Mouse (Mus musculus) heart, postnatal 10 days (tissue): ENCODE data around the gene Erg. TPM values are rescaled to one million over a fixed set of nuclear protein-coding genes. Genes with fewer than 3 reads are reported as not detected.

Source experiments
- DNase-seq, 2 experiments: peaks; one replicate each; pipeline ENCODE4 v3.0.0; 2021
- intact Hi-C: fragments of 180-260 bp; cut with DNase I; formaldehyde crosslinking; loops from one replicate; pipeline ENCODE4 v1.15.1; 2025
- total RNA-seq, 2 experiments: library from RNA; stranded (reverse); gene quantifications; 2 replicates each; pipeline ENCODE4 v1.2.3; 2021

Gene Erg
- 10 to 100 TPM; 49.6 to 54.5 TPM for total RNA-seq

DNA sequence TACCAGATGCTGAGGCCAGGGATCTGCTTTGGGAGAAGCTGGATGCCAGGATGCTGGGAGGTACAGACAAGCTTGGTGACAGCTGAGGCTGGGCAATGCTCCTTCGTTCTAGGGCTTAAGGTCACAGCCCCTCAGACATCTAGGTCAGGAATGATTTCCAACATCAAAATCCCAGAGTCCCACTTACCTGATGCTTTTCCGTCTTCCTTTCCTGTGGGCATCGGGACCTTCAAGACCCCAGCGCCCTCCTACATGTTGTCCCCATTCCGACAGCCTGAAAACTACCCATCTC is at the start of gene Erg:
Erg (minus strand) TSS at position 283 of the 292 bp plus-strand sequence.
- DNase-seq, result no peak
- intact Hi-C loops, result no loop called here

DNA sequence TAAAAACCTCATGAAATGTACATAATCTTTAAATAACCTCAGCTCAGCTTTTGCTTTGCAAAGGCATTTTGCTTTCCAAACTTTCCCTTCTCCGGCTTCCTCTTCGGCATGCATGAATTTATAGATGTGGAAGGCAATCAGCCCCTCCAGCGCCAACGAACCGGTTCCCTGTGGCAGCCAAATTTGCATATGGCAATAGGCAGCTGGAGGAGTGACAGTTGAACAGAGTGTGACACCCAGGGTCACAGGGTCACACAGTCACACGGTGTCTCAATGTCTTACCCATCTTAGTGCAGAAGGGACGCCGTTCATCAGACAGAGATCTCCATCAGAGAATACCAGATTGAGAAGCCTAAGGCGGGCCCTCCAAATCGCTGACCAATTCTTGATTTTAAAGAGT is 45.4 kb upstream of the Erg start:
- intact Hi-C loops, result no loop called here
- no peak for DNase-seq

DNA sequence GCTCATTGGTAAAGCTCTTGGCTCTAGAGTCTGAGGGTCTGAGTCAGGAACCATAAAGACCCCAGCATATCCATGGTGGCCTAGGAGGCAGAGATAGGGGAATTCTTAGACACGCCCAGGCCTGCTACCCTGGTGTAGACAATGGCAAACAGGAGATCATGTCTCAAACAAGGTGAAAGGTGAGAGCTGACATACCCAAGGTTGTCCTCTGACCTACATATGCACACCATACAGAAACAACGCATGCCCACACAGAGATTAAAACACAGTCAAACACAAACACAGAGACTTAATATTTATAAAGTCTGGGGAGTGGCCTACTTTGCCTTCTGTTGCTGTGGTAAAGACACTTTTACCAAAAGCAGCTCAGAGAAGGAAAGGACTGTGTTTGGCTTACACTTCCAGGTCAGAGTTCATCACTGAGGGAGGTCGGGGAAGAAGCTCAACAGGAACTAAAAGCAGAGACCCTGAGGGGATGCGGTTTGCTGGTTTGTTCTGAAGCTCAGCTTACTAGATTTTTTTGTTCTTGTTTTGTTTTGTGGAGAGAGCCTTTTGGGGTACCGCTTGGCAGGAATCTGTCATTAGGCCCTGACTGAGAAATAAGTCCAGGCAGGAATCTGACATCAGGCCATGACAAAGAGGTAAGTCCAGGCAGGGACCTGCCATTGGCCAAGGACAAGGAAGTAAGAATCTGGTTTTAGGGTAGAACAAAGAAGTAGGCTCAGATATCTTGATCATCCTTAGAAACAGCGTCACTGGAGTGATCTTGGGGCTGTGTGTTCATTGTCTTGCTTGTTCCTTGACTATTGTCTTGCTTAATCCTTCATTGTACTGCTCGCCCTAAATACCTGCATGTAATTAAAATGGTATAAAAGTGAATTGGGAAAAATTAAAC is 37.7 kb upstream of the Erg start:
- no peak for DNase-seq
- intact Hi-C loops, result no loop called here

DNA sequence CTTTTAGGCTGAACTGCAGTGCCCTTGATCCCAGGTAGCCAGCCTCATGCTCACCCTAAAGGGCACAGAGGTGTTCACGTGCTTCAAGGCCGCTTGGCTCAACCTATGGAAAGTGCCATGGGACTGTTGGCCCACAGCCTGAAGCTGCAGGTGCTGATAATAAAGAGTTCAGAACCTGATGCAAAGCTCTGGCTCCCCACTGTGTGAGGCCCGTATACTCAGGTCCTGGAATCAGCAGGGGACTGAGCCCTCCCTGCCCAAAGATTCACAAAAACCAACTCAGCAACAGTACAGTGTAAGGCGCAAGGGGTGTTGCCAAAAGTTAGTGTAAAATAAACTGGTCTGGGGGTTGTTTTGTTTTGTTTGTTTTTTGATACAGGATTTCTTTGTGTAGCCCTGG is 36.7 kb upstream of the Erg start:
- intact Hi-C loops, result no loop called here

DNA sequence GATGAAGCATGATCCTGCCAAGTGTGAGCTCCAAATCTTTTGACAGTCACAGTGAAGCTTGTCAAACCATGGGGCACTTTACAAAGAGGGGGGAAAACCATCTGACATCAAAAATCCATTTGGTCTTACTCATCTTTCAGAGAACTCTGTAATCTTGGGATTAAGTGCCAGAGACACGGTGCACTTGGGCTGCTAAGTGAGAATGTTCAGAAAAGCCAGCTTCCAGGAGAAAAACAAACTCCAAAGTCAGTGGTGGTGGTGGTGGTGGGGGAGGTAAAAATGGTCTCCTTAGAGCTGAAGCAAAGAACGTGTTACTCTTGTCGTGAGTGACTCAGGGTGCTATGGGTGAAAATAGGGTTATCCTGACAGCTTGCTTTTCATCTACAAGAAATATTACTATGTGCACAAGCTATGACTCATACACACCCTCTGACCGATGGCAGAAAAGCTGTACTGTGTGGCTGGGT is 33.5 kb upstream of the Erg start:
- DNase-seq, result no peak
- intact Hi-C loops, result no loop called here

More for the DNA sequence above, 36.7 kb upstream of the Erg start:
- no peak for DNase-seq

DNA sequence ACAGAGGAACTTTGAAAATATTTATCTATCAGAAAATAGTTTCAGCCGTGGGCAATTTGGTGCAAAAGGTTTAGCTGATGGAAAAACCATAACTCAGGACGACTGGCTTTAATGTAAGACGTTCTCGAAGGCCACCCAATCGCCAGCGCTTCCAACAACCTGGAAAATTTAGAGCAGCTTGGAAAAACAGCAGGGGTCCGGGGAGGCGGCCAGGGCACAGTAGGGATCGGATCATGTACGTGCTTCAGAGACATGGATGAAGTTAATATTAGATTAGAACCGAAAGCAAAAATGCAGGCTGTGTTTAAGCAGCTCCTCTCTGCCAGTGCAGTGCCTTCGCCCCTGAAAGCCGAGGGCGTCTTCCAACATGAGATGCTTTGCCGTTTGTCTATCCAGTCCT is 31.8 kb upstream of the Erg start:
- intact Hi-C loops, result no loop called here

DNA sequence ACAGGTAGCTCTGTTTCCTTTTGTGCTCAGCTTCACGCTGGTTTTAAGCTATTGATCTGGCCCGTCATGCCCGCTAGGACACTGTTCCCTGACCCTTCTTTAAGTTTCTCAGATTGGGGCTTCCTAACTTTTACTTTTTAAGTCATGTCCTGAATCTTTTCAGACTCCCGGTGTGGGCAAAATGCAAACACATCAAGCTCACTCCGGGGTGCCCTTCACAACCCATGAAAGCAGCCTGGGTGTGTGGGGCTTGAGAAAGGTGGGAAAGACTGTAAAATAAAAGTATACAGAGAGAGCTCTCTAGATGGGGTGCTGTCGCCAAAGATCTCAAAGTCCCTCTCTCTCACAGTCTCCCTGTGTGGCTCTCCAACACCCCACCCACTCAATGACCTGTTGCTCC is 31.3 kb upstream of the Erg start:
- intact Hi-C loops, result no loop called here

More for the DNA sequence above, 31.8 kb upstream of the Erg start:
- no peak for DNase-seq

GRCm38 (mm10) chr16:95615579-95615978 is 29.2 kb upstream of the Erg start:
- peak; percentile 15 to 31 for DNase-seq

More for the DNA sequence above, 31.3 kb upstream of the Erg start:
- no peak for DNase-seq

GRCm38 (mm10) chr16:95614482-95614881 is 28.1 kb upstream of the Erg start:
- intact Hi-C loops, result no loop called here
- DNase-seq, result no peak

More at GRCm38 (mm10) chr16:95615579-95615978, 29.2 kb upstream of the Erg start:
- intact Hi-C loops, result no loop called here

- intact Hi-C loops, result no loop called here
- no peak for DNase-seq
Measured at GRCm38 (mm10) chr16:95611982-95612746, 25.8 kb upstream of the Erg start.

DNA sequence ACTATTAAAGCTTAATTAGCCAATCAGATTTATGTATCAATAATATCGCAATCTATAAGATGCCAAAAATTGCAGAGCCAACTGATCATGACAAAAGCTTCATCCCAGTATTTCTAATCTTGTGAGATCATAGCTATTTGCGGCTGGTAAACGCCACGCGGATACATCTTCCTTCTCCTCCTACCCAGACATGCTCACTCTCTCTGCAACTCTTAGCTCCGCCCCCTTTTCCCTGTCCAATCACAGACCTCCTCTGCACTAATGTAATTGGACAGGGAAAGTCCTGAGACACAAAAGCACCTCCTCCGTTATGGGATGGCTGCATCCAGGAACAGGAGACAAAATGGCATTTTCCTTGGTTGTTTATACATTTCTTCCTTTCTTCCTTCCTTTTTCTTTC is 22.2 kb upstream of the Erg start:
- intact Hi-C loops, result no loop called here

GRCm38 (mm10) chr16:95605304-95605703 is 18.9 kb upstream of the Erg start:
- peak; percentile 78 to 85 for DNase-seq
- intact Hi-C loops, result loop anchor here (2.0 kb wide), 1 partner anchor 359 kb away; no protein-coding TSS in a partner anchor

More for the DNA sequence above, 22.2 kb upstream of the Erg start:
- no peak for DNase-seq

DNA sequence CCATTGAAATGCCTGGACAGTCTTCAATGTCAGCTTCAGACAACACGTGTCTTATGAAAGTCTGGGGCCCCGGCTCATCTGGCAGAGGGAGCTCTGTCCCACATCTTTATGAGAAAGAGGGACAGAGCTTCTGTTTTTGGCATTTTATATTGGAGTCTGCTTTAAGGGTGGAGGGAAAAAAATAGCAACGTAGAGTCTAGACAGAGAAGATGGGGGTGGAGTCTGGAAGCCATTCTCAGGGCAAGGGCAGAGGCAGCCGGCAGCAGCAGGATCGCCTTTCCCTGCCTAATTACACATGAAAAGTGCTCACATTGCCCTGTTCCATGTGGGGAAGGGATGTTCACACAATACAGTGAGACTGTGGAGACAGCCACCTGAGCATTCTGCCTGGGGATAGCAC is 16.1 kb upstream of the Erg start:
- no peak for DNase-seq
- intact Hi-C loops, result no loop called here

DNA sequence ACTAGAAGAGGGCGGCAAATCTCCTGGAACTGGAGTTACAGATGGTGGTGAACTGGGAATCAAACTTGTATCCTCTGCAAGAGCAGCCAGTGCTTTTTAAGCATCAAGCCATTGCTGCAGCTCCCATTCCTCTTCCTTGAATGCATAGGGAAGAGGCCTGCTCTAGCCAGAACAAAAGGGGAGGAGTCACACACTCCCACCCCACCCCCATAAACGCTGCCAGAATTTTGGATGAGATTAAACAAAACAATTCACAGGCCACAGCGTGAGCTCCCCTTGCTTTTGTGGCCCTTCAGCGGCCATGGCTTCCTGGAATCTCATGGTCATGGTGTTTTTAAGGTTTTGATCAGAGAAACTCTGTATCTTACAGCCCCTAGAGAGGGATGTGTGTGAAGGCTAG is 15.4 kb upstream of the Erg start:
- intact Hi-C loops, result no loop called here

DNA sequence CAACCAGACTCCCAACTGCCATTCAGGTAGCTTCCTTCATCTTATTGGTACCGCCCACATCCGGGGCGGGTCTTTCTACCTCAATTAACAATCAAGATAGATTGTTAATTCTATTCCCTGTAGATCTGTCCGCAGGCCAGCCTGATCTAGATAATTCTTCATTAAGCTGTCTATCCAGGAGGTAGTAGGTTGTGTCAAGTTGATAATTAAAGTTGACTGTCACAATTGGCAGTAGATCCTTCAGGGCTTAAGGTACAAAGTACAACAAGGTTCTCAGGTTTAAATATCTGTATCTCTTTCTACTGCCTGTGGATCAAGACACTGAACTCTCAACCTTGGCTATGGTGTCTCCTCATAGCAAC is 14.8 kb upstream of the Erg start:
- DNase-seq, result no peak
- intact Hi-C loops, result no loop called here

More for the DNA sequence above, 15.4 kb upstream of the Erg start:
- DNase-seq, result no peak

DNA sequence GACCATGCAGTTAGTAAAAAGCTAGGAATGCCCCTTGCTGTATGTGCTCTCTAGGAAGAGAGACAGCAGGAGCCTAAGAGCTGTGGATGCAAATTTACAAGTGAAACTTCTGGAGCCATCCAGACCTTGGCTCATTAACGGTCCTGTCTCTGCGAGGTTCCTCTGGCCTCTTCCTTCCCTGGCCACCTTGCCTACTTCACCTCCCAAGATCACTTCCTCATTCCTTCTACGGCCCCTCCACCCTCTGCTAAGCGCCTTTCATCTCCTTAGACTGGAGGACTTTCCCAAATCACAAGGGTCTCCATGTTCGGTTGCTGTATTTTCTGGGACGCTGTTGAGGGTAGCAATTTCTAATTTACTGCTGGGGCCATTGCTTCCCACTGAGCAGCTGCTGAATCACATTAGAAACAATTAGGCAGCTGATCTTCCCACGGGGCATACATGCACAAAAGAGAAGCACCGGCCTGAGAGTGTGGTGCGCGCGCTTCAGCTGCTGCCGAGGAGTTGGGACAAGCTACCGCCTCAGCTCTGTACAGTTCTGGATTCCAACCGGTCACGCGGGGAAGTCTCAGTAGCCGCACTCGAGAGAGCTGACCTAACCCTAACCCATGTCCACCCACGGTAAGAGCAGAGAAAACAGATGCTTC is 14.3 kb upstream of the Erg start:
- DNase-seq, result no peak
- intact Hi-C loops, result no loop called here

GRCm38 (mm10) chr16:95598930-95599329 is 12.5 kb upstream of the Erg start:
- intact Hi-C loops, result no loop called here
- no peak for DNase-seq

- no peak for DNase-seq
- intact Hi-C loops, result no loop called here
Measured at GRCm38 (mm10) chr16:95597578-95597951, 11.2 kb upstream of the Erg start.

DNA sequence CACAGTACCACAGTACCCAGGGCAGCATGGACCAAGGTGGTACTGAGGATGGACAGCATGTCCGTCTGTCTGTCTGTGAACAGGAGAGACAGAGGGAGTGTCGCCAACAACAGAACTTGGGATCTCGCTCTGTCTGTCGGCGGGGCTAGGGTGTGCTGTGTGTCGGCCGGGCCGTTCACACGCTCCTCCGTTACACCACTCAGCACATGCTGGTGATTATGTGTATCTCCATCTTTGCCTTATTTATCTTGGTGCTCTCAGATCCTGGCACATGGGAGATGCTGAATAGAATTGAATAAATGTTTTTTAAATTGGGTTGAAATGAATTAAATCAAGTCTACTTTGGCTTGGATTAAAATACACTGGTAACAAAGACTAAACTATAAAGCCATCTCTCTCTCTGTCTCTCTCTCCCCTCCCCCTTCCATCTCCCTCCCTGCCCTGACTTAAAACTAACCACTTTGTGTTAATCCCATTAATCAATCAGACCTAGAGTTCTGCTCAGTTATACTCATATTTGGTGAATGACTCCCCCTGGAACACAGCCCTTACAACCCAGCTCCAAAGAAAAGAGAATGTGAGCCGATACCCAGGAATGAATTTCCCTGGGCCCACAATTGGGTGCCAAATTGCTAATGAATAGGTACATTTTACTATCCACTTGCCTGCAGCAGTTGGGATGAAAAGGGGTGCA is 10.6 kb upstream of the Erg start:
- intact Hi-C loops, result no loop called here
- no peak for DNase-seq

DNA sequence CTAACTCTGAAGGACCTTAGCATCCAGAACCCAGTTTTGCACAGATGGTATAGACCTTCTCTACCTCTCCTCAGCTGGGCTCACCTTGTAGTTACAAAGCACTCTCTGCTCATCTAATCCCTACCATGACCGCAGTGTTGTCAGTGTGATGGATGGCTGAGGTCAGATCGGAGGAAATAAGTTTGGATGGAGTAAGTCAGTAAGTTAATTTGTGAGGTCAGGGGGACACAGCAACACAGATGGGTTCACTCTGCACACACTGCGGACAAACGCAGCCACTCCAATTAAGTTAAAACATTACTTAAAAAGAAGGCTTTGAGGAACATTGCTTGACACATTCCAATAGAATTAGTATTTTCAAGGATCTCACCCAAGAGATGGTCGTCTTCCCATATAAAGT is 2.5 kb upstream of the Erg start:
- no peak for DNase-seq
- intact Hi-C loops, result no loop called here

DNA sequence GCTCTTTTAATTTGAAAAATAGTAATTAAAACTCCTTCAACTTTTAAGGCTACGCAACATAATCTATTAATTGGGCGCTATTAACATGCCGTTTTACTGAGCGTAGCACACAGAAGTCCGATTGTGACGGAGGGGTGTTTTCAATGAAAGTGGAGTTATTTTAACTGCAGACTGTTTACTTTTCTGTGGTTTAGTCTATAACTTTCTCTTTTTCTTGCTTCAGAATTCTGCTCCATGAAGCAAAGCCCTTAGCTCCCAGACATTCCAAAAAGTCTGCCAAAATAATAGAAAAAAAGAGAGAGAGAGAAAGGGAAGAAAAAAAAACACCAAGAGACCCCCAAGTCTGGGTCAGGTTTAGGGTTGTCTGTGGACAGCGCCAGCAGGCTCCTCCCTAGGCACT is 333 bp upstream of the Erg start:
- intact Hi-C loops, result no loop called here
- DNase-seq, result no peak
